Mouse (Mus musculus) intestine, embryonic 15.5 days (tissue): ENCODE results near the gene E2f3. TPM values are rescaled to one million over a fixed set of nuclear protein-coding genes. Genes with fewer than 3 reads are reported as not detected.

ENCODE experiments used
- ATAC-seq: fragments of 200-750 bp; cut with Nextera tagmentation; 2 replicates; pipeline ENCODE4 v1.8.0; 2017; ENCODE audit warnings: moderate TSS enrichment, moderate library complexity
- H3K27ac ChIP-seq: fragments of 300-500 bp; sonication (generic); 2 replicates; pipeline ENCODE4 v1.5.1; 2015; ENCODE audit warnings: mild to moderate bottlenecking, inconsistent platforms
- H3K27me3 ChIP-seq: fragments of 300-500 bp; sonication (generic); replicated peaks from 2 replicates; pipeline ENCODE4 v1.6.1; 2015; ENCODE audit warnings: inconsistent platforms
- H3K36me3 ChIP-seq: fragments of 300-500 bp; sonication (generic); 2 replicates; pipeline ENCODE4 v1.6.1; 2015; ENCODE audit warnings: inconsistent platforms
- H3K4me1 ChIP-seq: fragments of 300-500 bp; sonication (generic); replicated peaks from 2 replicates; pipeline ENCODE4 v1.6.1; 2015; ENCODE audit warnings: inconsistent platforms
- H3K4me2 ChIP-seq: fragments of 300-500 bp; sonication (generic); replicated peaks from 2 replicates; pipeline ENCODE4 v1.6.1; 2015; ENCODE audit warnings: mild to moderate bottlenecking, inconsistent platforms
- H3K4me3 ChIP-seq: fragments of 300-500 bp; sonication (generic); replicated peaks from 2 replicates; pipeline ENCODE4 v1.5.1; 2015; ENCODE audit warnings: inconsistent platforms
- H3K9ac ChIP-seq: fragments of 300-500 bp; sonication (generic); 2 replicates; pipeline ENCODE4 v1.6.1; 2015; ENCODE audit warnings: inconsistent platforms
- H3K9me3 ChIP-seq: fragments of 300-500 bp; sonication (generic); 2 replicates; pipeline ENCODE4 v1.6.1; 2016; ENCODE audit warnings: inconsistent platforms
- WGBS: fragments of 180-500 bp; shearing (Covaris S2); methylation state at CpG from one replicate; pipeline ENCODE4 v1.1.7; 2015; 5-methylcytosine and 5-hydroxymethylcytosine counted together
- polyA plus RNA-seq: library from polyadenylated mRNA; unstranded; fragments of >200 nt; fragmentation: Nextera tagmentation; extraction: Ambion mirVana; gene quantifications from 2 replicates; pipeline ENCODE4 v1.2.1, GENCODE M21; 2015

E2f3 gene
- polyA plus RNA-seq, 1 experiment from 2014 or later: 10.6 TPM

DNA sequence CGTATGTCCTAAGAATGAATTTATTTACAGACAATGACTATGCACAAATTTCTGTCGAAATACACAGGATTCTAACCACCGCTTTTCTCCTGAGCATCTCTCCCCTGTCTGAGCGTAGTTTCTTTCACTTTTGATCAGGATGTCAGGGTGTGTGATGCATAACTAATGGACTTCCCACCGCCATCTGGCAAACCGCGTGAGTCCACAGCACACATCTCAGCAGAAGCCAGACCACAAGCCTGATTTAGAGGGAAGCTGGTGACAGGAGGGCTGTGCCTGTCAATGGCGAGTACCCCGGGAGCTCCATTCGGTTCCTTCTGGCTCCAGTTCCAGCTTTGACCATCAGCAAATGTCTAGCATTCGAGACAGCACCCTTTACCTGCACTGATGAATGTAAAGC is 17.3 kb upstream of the E2f3 start:
- H3K4me2 ChIP-seq: no peak overlapping the region
- H3K4me3 ChIP-seq: no peak overlapping the region
- H3K9ac ChIP-seq: no peak overlapping the region
- H3K36me3 ChIP-seq: no peaks in the 10 kb centered on the region
- no peak overlapping the region for H3K27ac ChIP-seq
- WGBS: 74% methylated on average over 11 of the region's 11 CpGs
- H3K4me1 ChIP-seq: no peaks in the 10 kb centered on the region
- no peaks in the 10 kb centered on the region for H3K9me3 ChIP-seq
- no peak for ATAC-seq
- H3K27me3 ChIP-seq: no peaks in the 10 kb centered on the region

DNA sequence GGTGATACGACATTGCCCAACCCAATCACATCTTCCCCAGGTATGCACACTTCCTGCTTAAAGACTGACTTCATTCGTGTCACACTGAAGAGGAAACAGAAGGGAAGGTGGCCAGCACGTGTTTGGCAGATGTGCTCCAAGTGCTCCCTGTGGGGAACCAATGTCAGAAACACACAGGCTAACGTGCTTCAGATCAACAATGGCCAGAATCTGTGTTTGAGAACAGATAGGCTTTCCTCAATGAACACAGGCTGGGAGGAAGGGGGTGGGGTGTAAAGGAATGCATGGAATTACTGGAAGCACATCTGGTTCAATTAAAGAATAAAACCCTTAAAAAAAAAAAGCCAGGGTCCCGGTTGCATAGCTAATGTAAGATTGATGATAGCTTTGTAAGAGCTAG is 15.2 kb upstream of the E2f3 start:
- Histone ChIP-seq H3K9ac (no peak overlapping the region), H3K4me3 (no peak overlapping the region), H3K4me1 (no peaks in the 10 kb centered on the region), H3K27me3 (no peaks in the 10 kb centered on the region), H3K36me3 (no peaks in the 10 kb centered on the region), H3K27ac (no peak overlapping the region), H3K4me2 (no peak overlapping the region), H3K9me3 (no peaks in the 10 kb centered on the region)
- 37% methylated on average over 5 of the region's 5 CpGs for WGBS
- ATAC-seq: no peak; the same call in 1 of the 2 replicates

- no peaks in the 10 kb centered on the region for H3K36me3 ChIP-seq
- no peaks in the 10 kb centered on the region; the same call in 1 of the 2 replicates for H3K4me1 ChIP-seq
- no peak overlapping the region for H3K9ac ChIP-seq
- H3K27ac ChIP-seq: no peak overlapping the region
- ATAC-seq: no peak
- no peak overlapping the region for H3K4me3 ChIP-seq
- 91% methylated on average over 6 of the region's 6 CpGs for WGBS
- no peak overlapping the region for H3K4me2 ChIP-seq
- H3K9me3 ChIP-seq: no peaks in the 10 kb centered on the region
- H3K27me3 ChIP-seq: no peaks in the 10 kb centered on the region
Observed at GRCm38 (mm10) chr13:29987956-29988355, 2.1 kb upstream of the E2f3 start.

GRCm38 (mm10) chr13:29986756-29987120 is 875 bp upstream of the E2f3 start:
- Histone ChIP-seq H3K9ac (peak overlapping the region; percentile 42), H3K4me2 (peak overlapping the region; percentile 89), H3K27me3 (no peaks in the 10 kb centered on the region), H3K4me3 (peak overlapping the region; percentile 64), H3K9me3 (no peaks in the 10 kb centered on the region), H3K27ac (peak overlapping the region; percentile 81), H3K4me1 (no peaks in the 10 kb centered on the region; the same call in 1 of the 2 replicates), H3K36me3 (no peaks in the 10 kb centered on the region)
- no peak for ATAC-seq
- 9% methylated on average over 9 of the region's 9 CpGs for WGBS

DNA sequence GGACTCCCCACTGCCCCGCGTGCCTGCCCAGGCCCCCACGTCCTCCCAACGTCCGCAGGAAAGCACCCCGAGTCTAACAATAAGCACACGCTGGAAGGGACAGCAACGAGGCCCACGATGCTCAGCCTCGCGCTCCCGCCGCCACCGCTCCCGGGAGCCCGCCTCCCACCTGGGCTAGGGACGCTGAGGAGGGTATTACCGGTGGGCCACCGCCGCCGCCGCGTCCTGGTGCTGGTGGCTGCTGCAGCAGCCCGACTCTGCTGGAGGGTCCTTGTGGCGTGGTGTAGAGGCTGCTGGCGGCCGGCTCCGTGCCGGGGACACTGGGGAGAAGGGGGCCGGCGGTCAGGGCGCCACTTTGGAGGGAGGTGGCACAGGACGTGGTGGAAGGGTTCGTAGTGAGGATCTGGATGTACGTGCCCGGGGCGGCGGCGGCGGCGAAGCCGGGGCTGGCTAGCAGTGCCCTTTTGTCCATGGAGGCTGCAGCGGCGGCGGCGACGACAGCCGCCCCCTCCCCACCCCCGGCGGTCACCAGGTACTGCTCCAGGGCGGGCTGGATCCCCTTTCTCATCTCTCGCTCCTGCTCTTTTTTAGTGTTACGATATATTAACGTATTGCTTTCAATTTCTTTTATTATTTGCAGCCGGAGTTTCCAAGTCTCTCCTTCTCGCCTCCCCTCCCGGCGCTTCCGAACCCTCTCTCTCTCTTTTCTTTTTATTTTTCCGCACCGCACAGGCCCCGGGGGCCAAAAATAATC is 585 bp downstream of the E2f3 start:
- peak overlapping the region; percentile 64 for H3K4me3 ChIP-seq
- H3K9me3 ChIP-seq: no peaks in the 10 kb centered on the region
- H3K27me3 ChIP-seq: no peaks in the 10 kb centered on the region
- H3K4me2 ChIP-seq: peak overlapping the region; percentile 89
- under 1% methylated on average over 62 of the region's 62 CpGs for WGBS
- H3K36me3 ChIP-seq: no peaks in the 10 kb centered on the region
- H3K9ac ChIP-seq: peak overlapping the region; percentile 100
- H3K4me1 ChIP-seq: no peaks in the 10 kb centered on the region; the same call in 1 of the 2 replicates
- peak overlapping the region; percentile 93 for H3K27ac ChIP-seq
- ATAC-seq: no peak; the same call in 1 of the 2 replicates

DNA sequence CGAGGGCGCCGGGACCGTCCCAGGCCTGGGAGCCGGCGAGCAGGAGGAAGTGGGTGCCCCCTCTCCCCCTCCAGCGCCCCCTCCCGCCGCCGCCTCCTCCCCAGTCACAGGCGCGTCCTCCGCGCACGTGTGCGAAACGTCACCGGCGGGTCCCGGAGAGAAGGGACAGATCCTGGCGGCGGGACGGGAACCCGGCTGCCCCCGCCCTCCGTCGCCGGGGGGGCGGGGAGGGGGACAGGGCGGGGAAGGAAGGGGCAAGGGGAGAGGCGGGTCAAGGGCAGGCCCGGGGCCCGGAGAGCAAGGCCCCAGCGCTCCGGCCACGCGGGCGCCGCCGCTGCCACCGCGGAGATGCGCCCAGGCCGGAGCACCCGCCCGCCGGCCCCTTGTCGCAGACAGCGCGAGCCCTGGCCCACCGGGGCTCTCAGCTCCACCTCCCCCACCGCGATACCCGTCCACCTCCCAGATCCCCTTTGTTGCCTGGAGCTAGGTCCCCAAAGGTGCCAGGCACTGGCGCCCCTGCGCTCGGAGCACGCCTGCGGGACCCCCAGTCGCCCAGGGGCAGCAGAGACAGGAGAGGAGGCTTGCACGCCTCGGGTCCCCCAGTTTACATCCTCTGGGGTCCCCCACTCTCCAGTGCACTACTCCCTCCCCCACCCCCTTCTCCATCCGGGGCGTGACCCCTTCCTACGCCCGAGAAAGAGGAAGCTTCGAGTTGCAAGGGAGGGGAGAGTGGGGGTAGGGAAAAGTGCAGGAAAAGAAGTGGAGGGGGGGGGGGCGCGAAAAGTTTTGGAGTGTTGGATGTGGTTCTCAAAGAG is 1.4 kb downstream of the E2f3 start:
- H3K4me3 ChIP-seq: peak overlapping the region; percentile 64
- peak overlapping the region; percentile 93 for H3K27ac ChIP-seq
- H3K36me3 ChIP-seq: no peaks in the 10 kb centered on the region
- H3K9ac ChIP-seq: peak overlapping the region; percentile 100
- H3K4me2 ChIP-seq: peak overlapping the region; percentile 89
- H3K9me3 ChIP-seq: no peaks in the 10 kb centered on the region
- no peaks in the 10 kb centered on the region for H3K27me3 ChIP-seq
- peak; percentile 59 for ATAC-seq
- under 1% methylated on average over 39 of the region's 69 CpGs for WGBS
- H3K4me1 ChIP-seq: no peaks in the 10 kb centered on the region; the same call in 1 of the 2 replicates

- H3K36me3 ChIP-seq: no peaks in the 10 kb centered on the region
- no peak for ATAC-seq
- H3K27ac ChIP-seq: peak overlapping the region; percentile 93
- peak overlapping the region; percentile 100 for H3K9ac ChIP-seq
- H3K4me3 ChIP-seq: peak overlapping the region; percentile 64
- no peaks in the 10 kb centered on the region for H3K9me3 ChIP-seq
- no peaks in the 10 kb centered on the region for H3K27me3 ChIP-seq
- no peaks in the 10 kb centered on the region; the same call in 1 of the 2 replicates for H3K4me1 ChIP-seq
- peak overlapping the region; percentile 89 for H3K4me2 ChIP-seq
- under 1% methylated on average over 35 of the region's 35 CpGs for WGBS
Observed at GRCm38 (mm10) chr13:29983523-29984191, 2.2 kb downstream of the E2f3 start.

DNA sequence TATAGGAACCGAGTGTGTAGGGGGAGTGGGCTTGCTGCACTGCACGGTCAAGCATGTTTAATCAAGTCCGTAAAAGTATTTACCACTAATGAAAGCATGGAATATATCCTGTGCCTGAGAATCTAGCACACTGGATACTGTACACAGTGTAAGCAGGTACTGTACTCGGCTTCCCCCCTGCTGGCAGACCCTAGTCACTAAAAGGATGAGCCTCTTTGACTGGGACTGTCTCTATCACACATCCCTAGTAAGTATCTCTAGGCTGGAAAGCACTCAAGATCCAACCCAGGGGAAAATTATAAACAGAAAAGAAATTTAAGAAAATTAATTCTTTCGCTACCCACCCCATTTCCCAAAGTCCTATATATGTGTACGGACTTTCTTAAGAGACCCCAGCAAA is 2.8 kb downstream of the E2f3 start:
- H3K36me3 ChIP-seq: no peaks in the 10 kb centered on the region
- H3K4me3 ChIP-seq: peak overlapping the region; percentile 64
- H3K27ac ChIP-seq: peak overlapping the region; percentile 93; the same call in 1 of the 2 replicates
- WGBS: 10% methylated on average over 6 of the region's 6 CpGs
- ATAC-seq: no peak
- peak overlapping the region; percentile 89 for H3K4me2 ChIP-seq
- no peaks in the 10 kb centered on the region for H3K9me3 ChIP-seq
- H3K4me1 ChIP-seq: no peaks in the 10 kb centered on the region; the same call in 1 of the 2 replicates
- H3K27me3 ChIP-seq: no peaks in the 10 kb centered on the region
- peak overlapping the region; percentile 100 for H3K9ac ChIP-seq

GRCm38 (mm10) chr13:29982400-29982799 is 3.5 kb downstream of the E2f3 start:
- Histone ChIP-seq H3K9ac (no peak overlapping the region), H3K4me1 (no peaks in the 10 kb centered on the region; the same call in 1 of the 2 replicates), H3K4me2 (0 out of 2 replicates have a peak overlapping the region, but pooled peaks have one; percentile 13), H3K36me3 (no peaks in the 10 kb centered on the region), H3K27ac (no peak overlapping the region), H3K9me3 (no peaks in the 10 kb centered on the region), H3K4me3 (no peak overlapping the region), H3K27me3 (no peaks in the 10 kb centered on the region)
- no peak for ATAC-seq
- 49% methylated on average over 3 of the region's 3 CpGs for WGBS

DNA sequence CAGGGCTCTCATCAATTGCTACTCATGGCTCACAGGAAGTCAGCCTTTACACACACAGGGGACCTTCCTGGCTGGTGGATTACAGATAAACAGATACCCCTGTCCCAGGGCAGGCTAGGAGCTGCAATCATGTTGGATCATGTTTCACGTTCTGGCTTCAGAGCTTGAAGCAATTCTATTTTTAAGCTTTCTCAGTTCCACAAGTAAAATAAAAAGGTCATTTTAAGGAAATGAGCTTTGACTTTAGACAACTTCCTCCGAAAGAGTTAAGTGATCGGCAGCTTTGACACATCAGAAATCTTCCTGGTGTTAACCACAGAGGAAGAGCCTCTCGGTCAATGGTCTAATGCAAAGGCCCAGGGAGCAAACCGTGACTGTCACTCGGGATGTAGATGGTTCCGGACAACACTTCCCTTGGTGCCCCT is 6.7 kb downstream of the E2f3 start:
- Histone ChIP-seq H3K9ac (no peak overlapping the region), H3K27ac (no peak overlapping the region), H3K4me1 (no peaks in the 10 kb centered on the region; the same call in 1 of the 2 replicates), H3K27me3 (no peaks in the 10 kb centered on the region), H3K36me3 (no peaks in the 10 kb centered on the region), H3K4me2 (no peak overlapping the region), H3K4me3 (no peak overlapping the region), H3K9me3 (no peaks in the 10 kb centered on the region)
- 70% methylated on average over 7 of the region's 7 CpGs for WGBS
- ATAC-seq: no peak

DNA sequence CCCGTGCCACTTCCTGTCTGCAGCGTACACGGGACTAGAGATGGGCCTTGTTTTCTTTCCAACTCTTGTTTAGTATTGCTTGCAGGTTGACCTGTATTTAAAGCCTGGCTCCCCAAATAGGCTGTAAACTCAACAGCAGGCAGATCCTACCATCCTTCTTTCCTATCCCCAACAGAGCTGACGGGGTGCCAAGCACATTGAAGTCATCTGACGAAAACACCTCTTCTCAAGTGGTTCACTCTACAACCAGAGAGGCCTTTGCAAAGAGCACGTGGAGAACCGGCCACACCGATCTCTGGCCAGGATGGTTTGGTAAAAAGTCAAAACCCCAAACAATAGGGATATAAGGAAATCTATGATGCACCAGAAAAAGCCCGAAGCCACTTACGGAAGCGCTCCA is 8.5 kb downstream of the E2f3 start:
- H3K9ac ChIP-seq: no peak overlapping the region
- no peak for ATAC-seq
- no peak overlapping the region for H3K4me2 ChIP-seq
- no peak overlapping the region for H3K27ac ChIP-seq
- WGBS: 90% methylated on average over 11 of the region's 11 CpGs
- H3K4me3 ChIP-seq: no peak overlapping the region
- no peaks in the 10 kb centered on the region for H3K9me3 ChIP-seq
- no peaks in the 10 kb centered on the region for H3K27me3 ChIP-seq
- H3K4me1 ChIP-seq: no peaks in the 10 kb centered on the region
- no peaks in the 10 kb centered on the region for H3K36me3 ChIP-seq

DNA sequence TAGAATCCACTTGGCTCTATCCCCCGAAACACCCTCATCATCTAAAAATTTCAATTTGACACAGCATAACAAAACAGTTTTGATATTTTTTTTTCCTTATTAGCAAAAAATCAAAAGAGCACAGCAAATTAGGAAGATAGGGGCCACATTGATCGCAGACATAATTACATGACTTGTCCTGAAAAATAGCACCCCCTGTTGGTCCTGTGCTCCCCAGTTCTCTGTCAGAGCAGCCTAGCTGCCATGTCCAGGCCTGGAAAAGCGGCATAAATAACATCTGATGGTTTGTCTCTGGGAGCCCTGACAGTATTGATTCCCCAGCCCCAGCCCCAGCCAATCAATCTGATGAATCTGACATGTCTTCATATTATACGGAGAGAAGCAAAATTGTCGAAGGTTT is 11.8 kb downstream of the E2f3 start:
- Histone ChIP-seq H3K27ac (no peak overlapping the region), H3K27me3 (no peaks in the 10 kb centered on the region), H3K4me3 (no peak overlapping the region), H3K36me3 (no peaks in the 10 kb centered on the region), H3K9ac (no peak overlapping the region), H3K4me1 (no peaks in the 10 kb centered on the region), H3K4me2 (no peak overlapping the region), H3K9me3 (no peaks in the 10 kb centered on the region)
- WGBS: 88% methylated on average over 5 of the region's 5 CpGs
- ATAC-seq: no peak; the same call in 1 of the 2 replicates
